Mouse (Mus musculus) brain, embryonic 18.5 days (tissue): ENCODE measurements at regions not wholly inside any gene's neighbourhood (a gene's known extent, or its start where the extent isn't known, plus 50 kb on each side); places are given as distances from the start of the nearest gene placed in this dataset.

Experiments used
- DNase-seq: peaks from one replicate; pipeline ENCODE4 v3.0.0-alpha.2; 2012; ENCODE audit warnings: low read depth, low spot score

DNA sequence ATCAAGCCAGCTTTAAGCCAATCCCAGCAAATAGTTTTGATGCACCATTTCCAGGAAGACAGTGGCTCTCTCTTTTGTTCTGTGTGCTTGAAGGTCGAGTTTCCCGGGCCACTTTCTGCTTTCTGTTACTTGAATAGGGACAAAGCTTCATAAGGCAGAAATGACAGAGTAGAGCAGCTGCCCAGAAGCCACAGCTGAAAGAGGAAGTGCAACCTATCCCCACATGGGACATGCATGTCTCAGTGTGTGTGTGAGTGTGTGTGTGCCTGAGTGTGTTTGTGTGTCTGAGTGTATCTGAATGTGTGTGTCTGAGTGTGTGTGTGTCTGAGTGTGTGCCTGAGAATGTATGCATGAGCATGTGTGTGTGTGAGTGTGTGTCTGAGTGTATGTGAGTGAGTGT lies 120.2 kb upstream of the Rreb1 start:
- no peak for DNase-seq

GRCm38 (mm10) chr13:37658519-37658918 lies 119.7 kb upstream of the Rreb1 start:
- DNase-seq: no peak

DNA sequence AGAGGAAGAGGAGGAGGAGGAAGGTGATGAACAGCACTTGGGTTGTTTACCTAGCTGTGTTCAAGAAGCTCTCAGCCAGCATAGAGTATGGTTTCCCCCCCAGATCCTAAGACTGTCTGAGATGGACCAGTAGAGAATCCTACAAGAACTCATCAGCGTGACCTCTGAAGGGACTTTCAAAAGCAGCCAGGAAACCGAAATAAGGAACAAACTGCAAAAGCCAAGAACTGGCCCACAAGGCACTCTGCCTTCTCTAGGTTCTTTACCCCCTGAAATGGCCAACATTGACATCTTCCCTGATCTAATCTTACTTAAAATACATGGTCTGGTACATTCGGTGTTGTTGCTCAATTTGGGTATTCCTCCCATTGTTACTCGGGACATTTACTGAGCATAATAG lies 118.1 kb upstream of the Rreb1 start:
- no peak for DNase-seq

GRCm38 (mm10) chr13:37660668-37661067 lies 117.5 kb upstream of the Rreb1 start:
- no peak for DNase-seq

DNA sequence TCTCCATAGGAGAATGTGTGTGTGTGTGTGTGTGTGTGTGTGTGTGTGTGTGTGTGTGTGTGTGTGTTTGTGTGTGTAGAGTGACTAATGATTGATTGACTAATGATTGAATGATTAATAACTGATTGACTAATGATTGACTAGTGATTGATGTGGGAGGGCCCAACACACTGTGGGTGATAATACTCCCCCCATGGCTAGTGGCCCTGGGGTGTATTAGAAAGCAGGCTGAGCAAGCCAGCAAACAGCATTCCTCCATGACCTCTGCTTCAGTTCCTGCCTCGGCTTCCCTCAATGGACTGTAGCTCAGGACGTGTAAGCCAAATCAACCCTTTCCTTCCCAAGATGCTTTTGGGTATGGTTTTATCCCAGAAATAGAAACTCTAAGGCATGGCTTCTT lies 114.1 kb upstream of the Rreb1 start:
- DNase-seq: no peak

- DNase-seq: no peak
Measured at GRCm38 (mm10) chr13:37666207-37667003, 111.8 kb upstream of the Rreb1 start.

GRCm38 (mm10) chr13:37667386-37667785 lies 110.8 kb upstream of the Rreb1 start:
- no peak for DNase-seq

GRCm38 (mm10) chr13:37667871-37668270 lies 110.3 kb upstream of the Rreb1 start:
- DNase-seq: no peak

GRCm38 (mm10) chr13:37671109-37671508 lies 107.1 kb upstream of the Rreb1 start:
- no peak for DNase-seq

GRCm38 (mm10) chr13:37674676-37675350 lies 103.4 kb upstream of the Rreb1 start:
- DNase-seq: no peak

DNA sequence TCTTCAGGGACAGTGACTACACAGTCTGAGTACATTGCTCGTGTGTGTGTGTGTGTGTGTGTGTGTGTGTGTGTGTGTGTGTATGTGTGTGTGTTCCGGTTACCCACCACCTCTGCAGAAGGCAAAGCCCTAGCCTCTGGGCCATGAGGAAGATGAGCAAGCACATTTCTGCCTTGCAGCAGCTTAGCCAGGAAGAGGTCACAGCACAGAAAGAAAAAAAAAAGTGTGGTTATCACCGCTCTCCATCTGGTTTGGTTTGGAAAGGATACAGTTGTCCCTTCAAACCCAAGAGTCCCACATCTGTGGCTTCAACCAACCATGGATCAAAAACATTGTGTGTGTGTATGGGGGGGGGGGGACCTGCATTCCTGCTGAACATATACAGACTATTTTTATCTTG lies 102.5 kb upstream of the Rreb1 start:
- DNase-seq: no peak

GRCm38 (mm10) chr13:37676912-37677311 lies 101.3 kb upstream of the Rreb1 start:
- no peak for DNase-seq

GRCm38 (mm10) chr13:37678251-37678650 lies 99.9 kb upstream of the Rreb1 start:
- DNase-seq: no peak

- DNase-seq: no peak
Measured at GRCm38 (mm10) chr13:37678772-37679171, 99.4 kb upstream of the Rreb1 start.

- DNase-seq: no peak
Measured at GRCm38 (mm10) chr13:37680837-37681619, 97.2 kb upstream of the Rreb1 start.

DNA sequence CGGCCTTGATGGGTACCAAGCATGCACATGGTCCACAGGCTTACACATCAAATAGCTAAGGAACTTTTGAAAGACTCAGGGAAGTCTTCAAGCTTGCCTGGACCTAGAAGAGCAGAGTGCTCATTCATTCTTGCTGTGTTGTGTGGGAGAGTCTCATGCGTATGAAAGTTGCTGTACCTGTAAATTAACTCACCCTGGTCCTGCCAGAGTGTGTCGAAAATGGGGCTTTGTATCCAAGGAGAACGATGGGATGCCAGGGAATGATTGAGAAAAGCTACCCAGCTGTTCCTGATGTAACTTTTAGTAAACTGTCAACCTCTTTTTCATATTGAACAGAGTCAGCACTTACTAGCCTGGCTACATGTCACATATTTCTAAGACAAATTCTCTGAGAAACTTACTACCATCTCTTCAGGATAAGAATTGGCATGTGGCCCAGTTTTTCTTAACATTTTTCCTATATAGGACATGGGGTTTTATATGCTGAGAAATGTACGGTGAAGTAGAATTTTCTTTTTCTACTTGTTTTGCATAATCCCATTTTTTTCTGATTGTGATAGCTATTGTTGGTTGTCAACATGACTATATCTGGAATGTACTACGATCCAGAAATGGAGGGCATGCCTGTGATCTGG lies 95.0 kb upstream of the Rreb1 start:
- no peak for DNase-seq

GRCm38 (mm10) chr13:37685617-37686016 lies 92.6 kb upstream of the Rreb1 start:
- no peak for DNase-seq

DNA sequence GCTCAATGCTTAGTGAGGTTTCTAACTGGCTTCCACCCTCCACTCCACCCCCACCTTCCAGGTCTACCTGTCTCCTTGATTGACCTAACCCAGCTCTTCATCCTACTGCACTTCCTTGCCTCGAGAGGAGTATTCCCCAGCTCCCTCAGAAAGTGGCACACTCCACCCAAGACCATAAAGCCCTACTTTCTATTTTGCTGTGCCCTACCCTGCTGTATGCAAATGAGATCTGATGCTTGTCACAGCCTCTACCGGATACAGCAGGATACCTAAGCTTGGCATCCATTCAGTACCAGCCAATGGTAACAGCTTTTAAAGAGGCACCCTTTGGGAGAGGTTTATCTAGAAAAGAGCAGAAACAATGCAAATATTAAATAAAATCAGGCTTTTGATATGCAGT lies 92.1 kb upstream of the Rreb1 start:
- no peak for DNase-seq

DNA sequence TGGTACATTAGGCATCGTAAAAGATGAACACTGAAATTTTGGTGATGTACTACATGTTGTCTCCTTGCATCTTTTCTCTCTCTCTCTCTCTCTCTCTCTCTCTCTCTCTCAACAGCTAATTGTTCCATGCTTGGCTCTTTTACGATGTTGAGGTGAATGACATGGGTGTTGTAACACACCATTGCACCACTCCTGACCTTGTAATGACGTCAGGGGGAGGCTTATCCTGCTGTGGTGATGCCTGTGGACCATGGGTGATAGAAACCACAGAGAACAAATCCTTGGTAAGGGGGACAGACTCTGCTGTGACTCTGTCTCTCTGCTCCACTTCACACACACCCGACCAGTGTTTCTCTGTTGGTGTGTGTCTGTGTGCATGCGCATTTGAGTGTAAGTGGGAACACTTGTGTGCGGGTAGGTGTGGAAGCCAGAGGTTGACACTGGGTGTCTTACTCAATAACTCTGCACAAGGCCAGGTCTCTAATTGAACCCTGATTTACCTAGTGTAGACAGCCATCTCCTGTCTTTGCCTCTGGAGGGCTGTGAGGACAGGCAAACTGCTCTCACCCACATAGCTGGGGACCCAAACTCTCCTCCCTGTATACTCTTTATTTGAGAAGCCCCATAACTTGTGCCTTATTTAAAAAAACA lies 88.9 kb upstream of the Rreb1 start:
- DNase-seq: no peak

DNA sequence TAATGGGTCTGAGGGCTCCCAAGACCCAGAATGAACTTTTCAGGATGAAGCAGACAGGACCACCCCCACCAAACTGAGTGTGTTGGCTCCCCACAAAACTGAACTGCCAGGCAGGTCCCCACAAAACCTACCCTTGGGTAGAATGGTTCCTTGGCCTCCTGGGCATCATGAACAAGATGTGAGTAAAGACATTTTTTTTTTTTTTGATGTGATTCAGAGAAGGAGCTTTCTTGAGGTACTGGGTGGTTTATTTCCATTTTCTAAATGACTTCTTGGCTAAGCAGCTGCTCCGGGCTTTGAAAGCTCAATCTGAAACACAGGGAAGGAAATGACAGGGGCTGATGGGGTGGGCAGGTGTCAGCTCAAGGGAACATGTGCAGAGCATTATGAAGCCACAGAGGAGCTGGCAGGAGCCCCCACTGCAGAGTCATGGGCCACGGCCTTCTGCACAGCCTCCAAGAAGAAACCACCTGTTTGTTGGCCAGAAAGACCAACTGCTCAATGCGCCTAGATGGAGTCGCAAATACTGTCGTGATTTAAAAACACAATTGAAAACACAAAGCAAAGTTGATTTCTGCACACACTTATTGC lies 86.2 kb upstream of the Rreb1 start:
- no peak for DNase-seq

GRCm38 (mm10) chr13:37693617-37694016 lies 84.6 kb upstream of the Rreb1 start:
- no peak for DNase-seq
